Mouse (Mus musculus): ENCODE results near the gene C730034F03Rik.

DNA sequence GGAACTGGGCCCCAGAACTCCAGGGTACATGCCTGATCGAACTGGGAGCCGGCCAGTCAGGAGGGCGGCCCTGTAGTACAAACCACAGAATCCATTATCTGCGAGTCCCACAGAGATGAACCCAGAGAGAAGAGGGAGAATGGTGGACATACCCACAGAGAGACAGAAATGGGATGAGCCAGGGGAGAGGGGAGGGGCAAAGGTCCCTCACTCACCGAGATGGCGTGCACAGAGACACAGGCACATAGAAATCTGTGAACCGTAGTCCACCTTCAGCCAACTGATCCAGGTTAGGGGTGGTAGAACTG is 45.9 kb downstream of the C730034F03Rik start:
- TF ChIP-seq CTCF (IDR thresholded peaks at IDR 0.05; ENCODE audit: borderline replicate concordance, extremely low read depth, insufficient read depth, insufficient read length) (no peak), POLR2A (IDR thresholded peaks at IDR 0.05; ENCODE audit: borderline replicate concordance, extremely low read depth, insufficient read depth, insufficient read length, poor library complexity, severe bottlenecking) (no peak)

Data from brain, embryonic 14.5 days (tissue).